Mouse (Mus musculus): Measurements from ENCODE around the gene Ghdc. TPM values are rescaled to one million over a fixed set of nuclear protein-coding genes. Genes with fewer than 3 reads are reported as not detected.

The Ghdc gene
- polyA plus RNA-seq, 1 experiment from 2014 or later: 6.4 TPM

DNA sequence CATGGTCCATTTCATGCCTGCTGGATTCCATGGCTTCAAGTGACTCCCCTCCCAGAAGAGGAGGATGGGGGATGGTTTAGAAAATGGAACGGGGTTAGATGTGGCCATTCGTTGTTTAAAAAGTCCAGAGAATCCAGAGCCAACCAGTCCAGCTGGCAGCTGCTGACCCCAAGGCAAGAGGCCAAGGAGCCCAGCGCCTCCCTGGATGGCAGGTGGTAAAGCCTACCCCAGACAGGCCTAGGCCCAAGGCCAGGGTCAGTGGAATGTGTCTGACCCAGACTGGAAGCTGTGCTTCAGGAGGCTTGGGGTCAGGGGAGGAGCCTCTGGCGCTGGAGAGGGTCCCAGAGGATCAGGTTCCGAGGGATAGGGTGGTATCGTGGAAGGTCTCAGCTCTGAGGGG lies 29.4 kb downstream of the Ghdc start:
- Histone ChIP-seq H3K4me3 (no peak overlapping the region), H3K4me1 (peaks cover 9% of the 10 kb centered on the region), H3K9me3 (no peaks in the 10 kb centered on the region), H3K9ac (no peak overlapping the region), H3K27me3 (no peaks in the 10 kb centered on the region), H3K27ac (no peak overlapping the region), H3K36me3 (no peaks in the 10 kb centered on the region), H3K4me2 (no peak overlapping the region)
- WGBS: 57% methylated on average over 6 of the region's 6 CpGs
- no peak for ATAC-seq (ENCODE audit: borderline replicate concordance, extremely low read depth, low FRiP score, low TSS enrichment)

DNA sequence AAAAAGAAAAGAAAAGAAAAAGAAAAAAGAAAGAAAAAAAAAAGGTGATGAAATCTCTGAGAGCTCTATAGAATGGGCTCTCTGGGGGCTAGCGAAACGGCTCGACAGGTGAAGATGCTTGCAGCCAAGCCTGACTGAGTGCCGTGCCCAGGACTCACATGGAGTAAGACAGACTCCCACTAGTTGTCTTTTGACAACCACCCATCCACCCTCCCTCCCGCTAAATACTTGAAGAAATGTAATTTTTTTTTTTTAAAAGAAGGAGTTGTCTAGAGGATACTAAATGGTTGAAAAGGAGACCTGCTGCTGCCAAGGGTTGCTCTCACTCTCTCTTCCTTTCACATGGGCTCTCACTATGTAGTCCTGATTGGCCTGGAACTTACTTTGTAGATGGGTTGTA lies 32.0 kb downstream of the Ghdc start:
- 18% methylated on average over 5 of the region's 5 CpGs for WGBS
- Histone ChIP-seq H3K4me3 (peak overlapping the region; percentile 96), H3K4me1 (peaks cover 20% of the 10 kb centered on the region), H3K27me3 (no peaks in the 10 kb centered on the region), H3K36me3 (no peaks in the 10 kb centered on the region), H3K4me2 (peak overlapping the region; percentile 74), H3K9me3 (no peaks in the 10 kb centered on the region), H3K27ac (no peak overlapping the region), H3K9ac (peak overlapping the region; percentile 43; the same call in 1 of the 2 replicates)
- no peak for ATAC-seq (ENCODE audit: borderline replicate concordance, extremely low read depth, low FRiP score, low TSS enrichment)

DNA sequence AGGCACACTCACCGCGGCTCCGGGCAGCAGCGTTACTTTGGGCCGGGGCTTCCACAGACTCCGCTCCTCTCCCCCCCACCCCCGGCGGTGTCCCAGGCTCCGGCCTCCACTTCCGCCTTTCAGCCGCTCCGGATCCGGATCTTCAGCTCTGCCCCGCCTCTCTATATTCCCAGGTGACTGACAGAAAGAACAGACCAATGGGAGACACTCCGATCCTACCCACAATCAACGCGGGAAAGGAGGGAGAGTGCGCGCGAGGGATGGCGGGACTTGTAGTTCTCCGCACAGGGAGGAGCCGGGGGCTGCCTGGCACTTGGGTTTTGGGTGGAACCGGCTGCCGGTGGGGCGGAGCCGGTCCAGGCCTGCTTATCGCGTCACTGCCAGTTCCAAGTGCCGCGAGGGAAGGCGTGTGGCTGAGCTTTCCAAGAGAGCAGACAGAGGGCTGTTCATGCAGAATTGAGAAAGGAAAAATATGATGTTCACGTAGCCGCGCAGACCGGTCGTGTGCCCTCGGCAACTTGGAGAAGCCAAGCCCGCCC lies 32.6 kb downstream of the Ghdc start, which contains the start of gene Rab5c:
TSS of gene Rab5c (minus strand) at position 150 of the 539 bp plus-strand sequence.
- H3K4me3 ChIP-seq: peak within 1 kb of the TSS; percentile 96
- under 1% methylated on average over 39 of the region's 39 CpGs for WGBS
- H3K9ac ChIP-seq: peak within 1 kb of the TSS; percentile 97
- H3K9me3 ChIP-seq: no peaks in the 10 kb centered on the region
- H3K27me3 ChIP-seq: no peaks in the 10 kb centered on the region
- peaks cover 20% of the 10 kb centered on the region for H3K4me1 ChIP-seq
- peak; percentile 99 for ATAC-seq (ENCODE audit: borderline replicate concordance, extremely low read depth, low FRiP score, low TSS enrichment)
- H3K36me3 ChIP-seq: no peaks in the 10 kb centered on the region; the same call in 1 of the 2 replicates
- peak within 1 kb of the TSS; percentile 68 for H3K27ac ChIP-seq
- H3K4me2 ChIP-seq: peak within 1 kb of the TSS; percentile 83

DNA sequence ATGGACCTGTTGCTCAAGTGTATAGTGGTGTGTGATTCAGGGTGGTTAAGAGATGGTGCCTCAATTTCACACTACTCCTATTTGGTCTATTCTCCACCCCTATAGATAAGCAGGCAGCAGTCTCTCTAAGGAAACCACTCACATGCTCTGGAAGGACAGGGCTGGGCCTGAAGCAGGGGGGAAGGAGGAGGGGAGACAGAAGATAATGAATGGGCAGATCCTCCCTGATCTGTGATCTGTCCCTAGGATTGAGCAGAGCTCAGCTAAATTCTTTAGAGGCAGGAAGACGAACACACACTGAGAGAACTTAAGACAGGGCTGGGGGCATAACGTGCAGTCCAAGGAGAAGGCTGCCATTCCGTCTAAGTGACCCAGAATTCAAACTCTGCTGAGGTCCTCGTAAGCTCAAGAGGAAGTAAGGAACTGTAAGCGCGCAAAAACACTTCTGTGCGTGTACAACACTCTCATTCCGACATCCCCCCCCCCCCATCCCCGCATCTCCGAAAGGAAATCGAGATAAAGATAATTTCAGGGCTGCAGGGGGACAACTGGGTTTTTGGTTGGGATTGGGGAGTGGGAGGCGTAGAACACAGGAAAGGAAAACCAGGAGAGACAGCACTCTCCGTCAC lies 33.5 kb downstream of the Ghdc start:
- 1% methylated on average over 13 of the region's 13 CpGs for WGBS
- no peaks in the 10 kb centered on the region for H3K9me3 ChIP-seq
- no peak for ATAC-seq (ENCODE audit: borderline replicate concordance, extremely low read depth, low FRiP score, low TSS enrichment)

DNA sequence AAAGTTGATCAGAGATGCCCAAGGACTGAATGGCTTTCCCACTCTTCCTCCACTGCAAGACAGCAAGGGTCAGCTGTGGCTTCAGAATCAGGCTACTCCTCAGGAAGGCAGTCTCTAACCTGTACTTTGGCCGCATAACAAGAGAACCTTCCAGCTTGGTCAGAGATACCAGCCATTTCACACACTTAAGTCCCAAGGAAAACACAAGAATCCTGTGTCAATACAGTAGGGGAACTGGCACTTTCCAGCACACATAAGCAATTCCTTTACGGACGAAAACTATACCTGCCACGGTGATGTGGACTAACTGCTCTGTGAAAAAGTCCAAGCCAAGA lies 34.0 kb downstream of the Ghdc start:
- Histone ChIP-seq H3K9me3 (no peaks in the 10 kb centered on the region), H3K36me3 (no peaks in the 10 kb centered on the region; the same call in 1 of the 2 replicates), H3K27me3 (no peaks in the 10 kb centered on the region), H3K9ac (no peak overlapping the region), H3K4me2 (peak overlapping the region; percentile 83), H3K4me1 (peaks cover 20% of the 10 kb centered on the region), H3K27ac (no peak overlapping the region), H3K4me3 (peak overlapping the region; percentile 96)
- no peak for ATAC-seq (ENCODE audit: borderline replicate concordance, extremely low read depth, low FRiP score, low TSS enrichment)
- 56% methylated on average over 4 of the region's 4 CpGs for WGBS

More for the DNA sequence above, 33.5 kb downstream of the Ghdc start:
- Histone ChIP-seq H3K9ac (peak overlapping the region; percentile 97), H3K4me3 (peak overlapping the region; percentile 96), H3K4me2 (peak overlapping the region; percentile 83), H3K27me3 (no peaks in the 10 kb centered on the region), H3K36me3 (no peaks in the 10 kb centered on the region; the same call in 1 of the 2 replicates), H3K4me1 (peaks cover 20% of the 10 kb centered on the region), H3K27ac (peak overlapping the region; percentile 67; the same call in 1 of the 2 replicates)

DNA sequence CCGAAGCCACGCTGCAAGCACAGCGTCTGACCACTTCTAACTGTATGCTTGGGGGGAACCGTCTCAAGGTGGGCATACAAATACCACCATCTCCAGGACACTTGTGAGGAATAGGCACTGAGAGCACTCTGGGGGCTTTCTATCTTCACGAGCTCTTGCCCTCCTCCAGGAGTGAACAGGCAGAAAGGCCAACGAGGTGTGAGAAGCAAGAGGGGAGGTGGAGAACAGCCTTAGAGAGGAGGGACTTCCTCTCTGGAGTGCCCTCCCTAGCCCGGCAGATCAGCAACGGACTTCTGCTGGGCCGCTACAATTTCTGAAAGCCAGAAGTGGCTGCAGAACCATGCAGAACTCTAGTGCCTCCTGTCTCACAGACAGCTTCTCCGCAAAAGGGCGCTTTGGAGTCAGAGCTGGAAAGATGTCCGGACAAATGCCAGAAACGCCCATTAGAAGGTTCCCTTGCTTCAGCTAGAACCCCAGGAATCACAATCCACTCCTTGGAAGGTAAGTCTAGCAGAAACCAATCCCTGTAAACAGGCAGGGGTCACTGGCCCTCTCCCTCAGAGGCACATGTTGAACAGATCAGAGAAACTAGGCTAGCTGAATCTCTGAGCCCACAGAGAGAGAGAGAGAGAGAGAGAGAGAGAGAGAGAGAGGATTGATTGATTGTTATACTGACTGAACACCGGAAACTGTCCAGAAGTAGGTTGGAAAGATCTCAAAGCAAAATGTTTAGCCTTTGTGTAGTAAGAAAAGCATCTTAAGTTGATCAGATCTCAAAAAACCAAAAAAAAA lies 34.6 kb downstream of the Ghdc start:
- WGBS: 62% methylated on average over 14 of the region's 14 CpGs
- Histone ChIP-seq H3K9me3 (no peaks in the 10 kb centered on the region), H3K27ac (no peak overlapping the region), H3K36me3 (no peaks in the 10 kb centered on the region; the same call in 1 of the 2 replicates), H3K27me3 (no peaks in the 10 kb centered on the region), H3K4me3 (peak overlapping the region; percentile 96), H3K9ac (peak overlapping the region; percentile 3; the same call in 1 of the 2 replicates), H3K4me1 (peaks cover 20% of the 10 kb centered on the region), H3K4me2 (peak overlapping the region; percentile 83)
- ATAC-seq (ENCODE audit: borderline replicate concordance, extremely low read depth, low FRiP score, low TSS enrichment): no peak

DNA sequence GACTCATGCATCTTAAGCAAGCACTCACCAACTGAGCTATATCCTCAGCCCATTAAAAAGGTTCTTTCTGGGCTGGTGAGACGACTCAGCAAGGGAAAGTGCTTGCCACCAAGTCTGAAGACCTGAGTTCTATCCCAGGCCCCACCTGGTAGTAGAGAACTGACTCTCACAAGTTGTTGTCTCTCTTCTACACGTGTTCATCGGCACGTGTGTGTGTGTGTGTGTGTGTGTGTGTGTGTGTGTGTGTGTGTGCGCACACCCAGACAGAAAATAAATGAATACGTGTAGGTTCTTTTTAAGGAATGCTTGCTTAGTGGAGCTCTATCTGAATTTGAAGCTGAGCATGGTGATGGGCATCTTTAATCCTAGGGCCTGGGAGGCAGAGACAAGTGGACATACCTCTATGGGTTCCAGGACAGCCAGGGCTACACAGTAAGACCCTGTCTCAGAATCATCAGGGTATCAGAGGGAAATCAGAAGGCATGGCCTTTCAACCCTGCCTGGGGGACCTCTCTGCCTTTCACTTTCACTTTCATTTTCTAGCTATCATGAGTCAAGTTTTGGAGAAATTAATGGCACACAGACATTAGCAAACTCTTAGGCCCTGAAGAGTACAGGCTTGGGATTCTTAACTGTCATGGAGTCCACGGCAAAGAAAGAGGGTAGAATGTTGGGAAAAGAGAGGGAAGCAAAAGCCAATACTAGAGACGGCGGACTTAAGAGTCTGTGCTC lies 35.5 kb downstream of the Ghdc start:
- ATAC-seq (ENCODE audit: borderline replicate concordance, extremely low read depth, low FRiP score, low TSS enrichment): no peak
- H3K9ac ChIP-seq: no peak overlapping the region; the same call in 1 of the 2 replicates

DNA sequence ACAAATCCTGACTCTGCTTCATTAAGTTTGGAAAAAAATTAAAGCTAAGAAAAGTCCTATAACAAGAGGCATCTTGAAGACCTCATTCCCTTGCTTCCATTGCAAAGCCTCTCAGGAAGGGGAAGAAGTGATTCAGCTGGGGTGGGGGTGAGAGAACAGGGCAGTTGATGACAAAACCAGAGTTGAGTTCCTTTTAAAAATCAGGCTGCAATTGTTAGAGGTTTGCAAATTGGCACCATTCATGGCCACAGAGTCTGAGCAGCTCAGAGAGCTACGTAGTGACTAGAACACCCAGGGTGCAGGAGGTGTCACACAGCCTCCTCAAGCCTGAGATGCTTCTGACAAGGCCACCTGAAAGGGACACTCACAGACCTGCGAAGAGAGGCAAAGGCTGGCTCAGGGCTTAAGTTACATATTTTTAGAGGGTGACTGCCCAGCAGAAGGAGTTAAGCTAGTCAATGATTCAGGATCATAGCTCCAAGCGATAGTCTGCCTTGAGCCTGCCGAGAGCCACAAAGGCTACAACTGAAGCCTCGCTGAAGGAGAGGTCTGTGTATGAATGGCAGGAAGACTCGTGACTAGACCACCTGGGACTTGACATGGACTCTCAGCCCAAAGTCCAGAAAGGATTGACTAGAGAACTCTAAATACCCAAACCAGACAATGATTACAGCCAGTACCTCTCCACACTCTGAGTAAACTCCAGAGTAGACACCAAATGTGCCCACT lies 40.1 kb downstream of the Ghdc start:
- ATAC-seq (ENCODE audit: borderline replicate concordance, extremely low read depth, low FRiP score, low TSS enrichment): no peak
- no peaks in the 10 kb centered on the region for H3K9me3 ChIP-seq
- WGBS: 84% methylated on average over 6 of the region's 6 CpGs
- H3K36me3 ChIP-seq: peaks cover 14% of the 10 kb centered on the region
- H3K27ac ChIP-seq: no peak overlapping the region
- no peak overlapping the region for H3K4me3 ChIP-seq
- H3K27me3 ChIP-seq: no peaks in the 10 kb centered on the region
- peaks cover 6% of the 10 kb centered on the region for H3K4me1 ChIP-seq
- H3K9ac ChIP-seq: no peak overlapping the region
- no peak overlapping the region for H3K4me2 ChIP-seq

More for the DNA sequence above, 35.5 kb downstream of the Ghdc start:
- H3K27ac ChIP-seq: no peak overlapping the region
- peaks cover 20% of the 10 kb centered on the region for H3K4me1 ChIP-seq
- no peaks in the 10 kb centered on the region for H3K27me3 ChIP-seq
- 92% methylated on average over 9 of the region's 9 CpGs for WGBS
- H3K9me3 ChIP-seq: no peaks in the 10 kb centered on the region
- peak overlapping the region; percentile 83 for H3K4me2 ChIP-seq
- no peak overlapping the region for H3K4me3 ChIP-seq
- H3K36me3 ChIP-seq: no peaks in the 10 kb centered on the region; the same call in 1 of the 2 replicates

DNA sequence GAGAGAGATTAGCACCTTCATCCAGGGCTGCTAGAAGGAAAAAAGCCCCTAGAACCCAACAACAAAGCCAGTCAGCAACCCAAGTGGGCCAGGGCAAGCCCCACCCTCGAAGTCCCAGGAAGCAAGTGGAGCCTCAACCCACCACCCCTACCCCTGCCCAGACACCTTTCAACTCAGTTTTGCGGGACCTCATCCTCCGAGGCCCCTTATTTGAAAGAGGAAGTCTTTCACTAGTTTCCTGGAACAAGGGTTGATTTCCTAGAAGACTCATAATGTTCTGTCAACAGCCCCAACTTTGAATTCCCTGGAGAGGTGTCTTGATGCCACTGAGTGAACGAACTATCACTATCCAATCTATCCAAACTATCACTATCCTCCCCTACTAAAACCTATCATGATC lies 40.8 kb downstream of the Ghdc start:
- Histone ChIP-seq H3K9ac (no peak overlapping the region), H3K36me3 (peaks cover 14% of the 10 kb centered on the region), H3K4me3 (no peak overlapping the region), H3K4me1 (peaks cover 8% of the 10 kb centered on the region), H3K27ac (no peak overlapping the region), H3K9me3 (no peaks in the 10 kb centered on the region), H3K27me3 (no peaks in the 10 kb centered on the region), H3K4me2 (no peak overlapping the region)
- WGBS: 82% methylated on average over 4 of the region's 4 CpGs
- no peak for ATAC-seq (ENCODE audit: borderline replicate concordance, extremely low read depth, low FRiP score, low TSS enrichment)

DNA sequence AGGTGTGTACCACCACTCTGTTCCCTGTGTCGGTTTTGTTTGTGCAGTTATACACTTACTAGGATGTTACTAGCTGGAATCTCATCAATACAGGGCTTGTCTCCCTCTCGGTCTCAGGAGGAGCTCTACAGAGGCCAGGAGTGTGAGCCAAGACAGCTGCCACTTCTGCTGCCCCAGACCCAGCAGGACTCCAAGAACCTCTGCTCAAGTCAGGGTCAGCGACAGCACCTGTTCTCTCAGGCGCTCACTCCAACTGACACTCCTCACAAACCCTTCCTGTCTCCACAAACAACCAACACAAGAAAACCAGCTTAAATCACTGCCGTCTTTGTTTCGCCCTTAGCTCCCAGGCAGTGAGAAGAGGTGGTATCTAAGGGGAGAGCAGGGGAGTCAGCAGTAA lies 42.2 kb downstream of the Ghdc start:
- peaks cover 16% of the 10 kb centered on the region for H3K4me1 ChIP-seq
- peaks cover 14% of the 10 kb centered on the region for H3K36me3 ChIP-seq
- WGBS: 77% methylated on average over 6 of the region's 6 CpGs
- no peak overlapping the region for H3K4me2 ChIP-seq
- no peaks in the 10 kb centered on the region for H3K27me3 ChIP-seq
- H3K4me3 ChIP-seq: no peak overlapping the region
- H3K9me3 ChIP-seq: no peaks in the 10 kb centered on the region
- no peak overlapping the region for H3K27ac ChIP-seq
- ATAC-seq (ENCODE audit: borderline replicate concordance, extremely low read depth, low FRiP score, low TSS enrichment): no peak
- no peak overlapping the region for H3K9ac ChIP-seq

DNA sequence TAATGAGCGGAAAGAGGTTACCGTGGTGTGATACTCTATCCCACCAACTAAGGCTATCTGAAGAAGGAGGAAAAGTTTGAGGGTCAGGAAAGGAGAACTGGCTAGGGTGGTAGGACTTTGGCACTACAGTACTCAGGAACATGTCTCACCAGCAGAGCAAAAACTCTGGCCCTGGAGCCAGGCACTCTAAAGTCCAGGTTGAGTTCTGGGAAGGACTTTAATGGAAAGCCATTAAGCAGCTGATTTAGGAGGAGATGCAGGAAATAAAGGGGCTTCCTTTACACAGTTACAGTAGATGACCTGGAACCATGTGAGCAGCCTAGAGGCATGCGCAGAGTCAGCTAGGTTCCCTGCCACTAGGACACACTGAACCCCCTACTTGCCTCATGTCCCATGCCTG lies 43.6 kb downstream of the Ghdc start:
- Histone ChIP-seq H3K4me3 (no peak overlapping the region), H3K9me3 (no peaks in the 10 kb centered on the region), H3K4me1 (peaks cover 21% of the 10 kb centered on the region), H3K36me3 (peaks cover 14% of the 10 kb centered on the region; the same call in 1 of the 2 replicates), H3K9ac (no peak overlapping the region), H3K27me3 (no peaks in the 10 kb centered on the region), H3K27ac (no peak overlapping the region), H3K4me2 (no peak overlapping the region)
- ATAC-seq (ENCODE audit: borderline replicate concordance, extremely low read depth, low FRiP score, low TSS enrichment): no peak
- 95% methylated on average over 3 of the region's 3 CpGs for WGBS
